Mouse (Mus musculus): ENCODE results near the gene Adam12.
A peak's percentile ranks its signal among the peaks of the same experiment; 100 is the strongest.

The Adam12 gene

DNA sequence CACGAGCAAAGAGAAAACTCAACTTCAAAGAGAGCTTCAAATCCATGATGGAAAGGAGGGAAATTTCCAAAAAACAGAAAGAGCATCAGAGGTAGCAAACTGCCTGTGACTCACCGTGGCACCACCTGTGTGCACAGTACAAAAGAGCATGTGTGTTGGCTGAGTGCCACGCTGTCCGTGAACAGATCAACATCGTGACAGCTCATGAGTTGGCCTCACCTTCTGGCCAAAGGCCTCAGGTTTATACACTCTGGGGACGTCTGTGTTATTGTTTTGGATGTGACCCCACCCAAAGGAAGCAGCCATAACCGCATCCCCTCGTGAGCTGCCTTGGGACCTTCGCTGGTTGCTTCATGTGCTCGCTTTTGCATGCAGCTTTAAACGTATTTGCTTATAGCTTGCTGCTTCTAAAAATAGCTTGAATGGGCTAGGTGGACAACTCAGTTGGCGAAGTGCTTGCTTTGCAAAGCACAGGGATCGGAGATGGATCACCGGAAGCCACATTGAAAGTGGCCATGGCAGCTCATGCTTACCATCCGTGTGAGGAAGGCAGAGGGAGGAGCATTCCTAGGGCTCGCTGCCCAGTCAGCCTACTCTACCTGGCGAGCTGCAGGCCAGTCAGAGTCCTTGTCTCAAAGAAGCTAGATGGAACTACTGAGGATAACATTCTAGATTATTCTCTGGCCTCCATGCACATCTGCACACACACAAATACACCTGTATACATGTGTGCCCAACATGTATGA is 151.8 kb downstream of the Adam12 start:
- no peak for DNase-seq

- DNase-seq: no peak
These were observed 154.3 kb downstream of the Adam12 start for GRCm38 (mm10) chr7:134077684-134078083.

GRCm38 (mm10) chr7:134073011-134073410 is 158.9 kb downstream of the Adam12 start:
- no peak for DNase-seq

DNA sequence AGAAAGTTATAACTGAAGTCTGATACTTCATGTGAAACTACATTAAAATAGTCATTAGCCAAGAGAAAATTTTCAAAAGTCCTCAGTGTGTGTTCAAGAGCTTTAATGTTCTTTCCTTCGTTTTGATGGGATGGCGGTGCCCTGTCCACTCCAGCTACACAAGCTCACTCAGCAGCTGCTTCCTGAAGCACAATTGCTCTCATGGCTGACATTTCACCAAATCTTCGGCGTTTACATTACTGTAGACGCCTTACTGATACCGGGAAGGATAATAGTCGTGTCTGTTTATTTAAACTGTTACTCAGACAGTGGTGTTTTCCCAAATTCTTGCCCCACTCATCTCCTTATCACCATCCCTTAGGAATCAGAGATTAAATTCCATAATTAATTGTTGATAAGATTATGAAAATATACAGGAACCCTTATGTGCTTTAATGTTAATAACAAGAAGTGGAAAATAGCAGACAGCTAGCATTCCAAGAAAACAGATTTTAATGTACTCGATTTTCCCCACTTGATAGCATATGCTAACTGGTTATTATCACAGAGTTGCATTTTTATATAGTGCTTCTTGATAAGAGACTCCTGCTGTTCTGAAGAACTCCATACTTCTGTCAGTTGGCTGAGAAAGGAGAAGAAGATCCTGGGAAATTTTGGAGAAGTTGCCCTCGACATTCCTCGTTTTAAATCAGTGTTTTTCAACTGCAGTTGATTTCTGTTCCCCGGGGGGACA is 160.6 kb downstream of the Adam12 start:
- no peak for DNase-seq

- DNase-seq: no peak
These were observed 169.3 kb downstream of the Adam12 start for GRCm38 (mm10) chr7:134062629-134063028.

- DNase-seq: no peak
These were observed 179.5 kb downstream of the Adam12 start for GRCm38 (mm10) chr7:134052486-134052885.

- DNase-seq: no peak
These were observed 181.6 kb downstream of the Adam12 start for GRCm38 (mm10) chr7:134050371-134050770.

- no peak for DNase-seq
These were observed 185.6 kb downstream of the Adam12 start for GRCm38 (mm10) chr7:134046376-134046775.

DNA sequence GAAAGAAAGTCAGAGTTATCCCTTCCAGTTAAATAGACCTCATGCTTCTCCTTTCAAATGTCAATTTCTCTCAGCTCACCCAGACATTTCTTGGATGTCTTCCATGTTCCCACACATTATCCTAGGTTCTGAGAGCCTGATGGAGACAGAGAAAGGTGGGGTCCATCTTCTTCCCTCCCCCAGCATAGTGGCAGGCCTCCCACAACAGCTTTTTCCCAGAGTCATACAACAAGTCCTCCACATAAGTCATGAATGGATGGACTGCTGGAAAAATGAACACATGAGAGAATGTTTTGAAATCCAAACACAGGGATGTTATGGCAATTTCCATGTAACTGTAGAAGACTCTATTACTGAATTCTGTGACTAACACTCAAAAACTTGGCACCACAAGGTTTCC is 188.4 kb downstream of the Adam12 start:
- DNase-seq: no peak

GRCm38 (mm10) chr7:134042614-134043013 is 189.3 kb downstream of the Adam12 start:
- no peak for DNase-seq

DNA sequence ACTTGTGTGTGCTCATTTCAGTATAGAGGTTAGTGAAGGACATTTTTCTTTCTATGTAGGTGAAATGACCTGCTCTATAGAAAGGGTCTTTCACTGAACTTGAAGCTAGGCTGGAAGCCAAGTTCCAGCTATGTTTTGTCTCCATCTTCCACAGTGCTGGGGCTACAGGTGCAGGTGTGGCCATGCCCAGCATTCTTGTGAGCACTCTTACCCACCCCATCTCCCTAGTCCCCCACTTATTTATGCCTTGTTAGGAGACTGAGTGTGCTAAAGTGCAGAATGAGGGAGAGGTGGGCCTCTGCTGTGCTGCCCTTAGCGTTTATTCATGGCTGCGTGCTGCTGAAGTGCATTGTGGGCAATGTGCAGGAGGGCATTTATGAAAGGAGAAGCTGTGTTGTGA is 198.0 kb downstream of the Adam12 start:
- DNase-seq: no peak

DNA sequence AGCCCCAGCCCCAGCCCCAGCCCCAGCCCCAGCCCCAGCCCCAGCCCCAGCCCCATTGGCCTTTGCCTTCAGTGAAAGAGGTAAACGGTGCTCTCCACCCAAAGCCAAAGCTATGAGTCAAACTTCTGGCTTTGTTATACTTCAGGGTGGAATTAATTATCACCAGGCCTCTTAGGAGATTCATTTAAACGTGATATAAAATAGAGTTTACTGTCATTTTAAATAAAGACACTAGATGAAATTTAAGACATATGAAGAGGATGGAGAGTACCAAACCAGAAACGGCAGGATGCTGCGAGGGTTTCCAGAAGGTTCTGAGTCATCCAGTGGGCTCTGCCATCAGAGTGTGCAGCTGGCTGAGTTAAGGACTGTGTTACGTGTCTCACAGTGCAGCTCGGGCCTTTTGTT is 199.0 kb downstream of the Adam12 start:
- peak; percentile 39 for DNase-seq

- DNase-seq: no peak
These were observed 200.2 kb downstream of the Adam12 start for GRCm38 (mm10) chr7:134031787-134032186.

- DNase-seq: no peak
These were observed 200.7 kb downstream of the Adam12 start for GRCm38 (mm10) chr7:134031256-134031655.

DNA sequence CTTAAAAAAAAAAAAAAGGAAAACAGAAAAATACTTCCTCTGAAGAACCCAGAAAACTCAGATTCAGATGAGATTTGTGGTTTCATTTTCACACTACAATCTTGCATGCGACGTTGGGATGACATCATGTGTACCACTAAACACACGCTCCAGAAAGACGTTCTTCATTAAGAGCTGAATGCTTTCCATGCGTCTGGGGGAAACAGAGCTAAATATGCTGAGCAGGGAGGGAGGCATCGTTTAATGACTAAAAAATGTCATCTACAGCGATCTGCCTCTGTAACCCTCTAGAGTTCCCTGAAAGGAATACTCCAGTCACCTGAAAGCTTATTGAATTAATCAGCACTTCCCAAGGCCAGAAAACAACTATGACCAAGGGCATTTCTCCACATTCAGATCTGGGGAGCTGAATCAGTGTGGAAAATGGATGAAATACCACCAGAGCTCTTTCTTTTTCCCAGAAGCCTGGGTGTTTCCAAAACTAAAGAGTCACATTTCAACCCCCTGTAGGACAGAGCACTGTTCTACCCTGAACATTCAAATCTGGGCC is 203.6 kb downstream of the Adam12 start:
- DNase-seq: no peak

DNA sequence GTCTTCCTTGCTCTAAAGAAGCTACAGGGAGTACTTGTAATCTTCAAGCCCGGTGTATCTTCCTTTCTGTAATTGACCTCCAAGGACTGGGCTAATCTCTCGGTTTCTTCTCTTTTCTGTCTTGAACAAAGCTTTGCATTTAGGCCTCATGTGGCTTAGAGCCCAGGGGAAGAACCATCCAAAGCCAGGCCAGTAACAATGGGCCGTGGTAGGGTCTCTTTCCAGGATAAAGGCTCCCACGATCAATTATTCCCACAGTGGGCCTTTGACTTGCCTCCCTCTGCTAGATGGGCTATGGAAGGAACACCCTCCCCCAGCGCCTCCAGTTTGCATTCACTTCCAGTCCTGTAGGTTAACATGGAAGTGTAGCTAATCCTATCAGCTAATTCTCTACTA is 204.9 kb downstream of the Adam12 start:
- no peak for DNase-seq

- DNase-seq: peak; percentile 57
These were observed 205.5 kb downstream of the Adam12 start for GRCm38 (mm10) chr7:134026200-134027019.

GRCm38 (mm10) chr7:134022157-134022885 is 209.6 kb downstream of the Adam12 start:
- no peak for DNase-seq

DNA sequence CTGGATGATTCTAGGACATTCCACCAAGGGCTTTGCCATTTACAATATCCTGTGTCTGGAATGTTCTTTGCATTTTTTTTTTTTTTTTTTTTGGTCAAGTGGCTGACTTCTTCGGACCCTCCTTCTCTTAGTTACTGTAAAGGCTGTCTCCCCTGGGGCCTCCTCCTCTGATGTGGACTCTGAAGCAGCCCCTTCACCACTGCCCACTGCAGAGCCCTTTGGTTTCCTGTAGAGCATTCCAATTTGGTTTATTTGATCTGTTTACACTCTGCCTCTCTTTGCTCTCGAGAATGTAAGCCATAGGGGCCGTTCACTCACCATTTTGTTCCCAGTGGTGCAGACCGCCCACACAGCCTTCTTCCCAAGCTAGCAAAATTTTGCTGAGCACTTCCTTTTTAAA is 216.7 kb downstream of the Adam12 start:
- DNase-seq: no peak

DNA sequence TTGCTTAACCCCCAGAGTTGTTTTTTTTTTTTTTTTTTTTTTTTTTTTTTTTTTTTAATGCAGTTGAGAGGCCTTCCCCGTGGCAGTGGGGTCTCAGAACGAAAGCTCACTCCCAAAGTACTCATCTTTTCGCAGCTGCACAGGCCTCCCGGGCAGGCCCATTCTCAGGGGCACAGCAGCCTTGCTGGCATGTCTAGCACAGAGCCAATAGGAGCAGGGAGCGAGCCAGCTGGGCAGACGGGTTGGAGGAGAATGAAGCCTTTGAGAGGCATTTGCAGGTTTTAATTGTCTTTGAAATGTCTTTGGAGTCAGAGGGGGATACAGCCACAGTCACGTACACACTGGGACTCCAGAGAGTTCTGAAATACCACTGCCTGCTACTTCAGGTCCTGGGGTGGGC is 217.2 kb downstream of the Adam12 start:
- no peak for DNase-seq

GRCm38 (mm10) chr7:134009157-134009556 is 222.8 kb downstream of the Adam12 start:
- DNase-seq: no peak

GRCm38 (mm10) chr7:134007942-134008361 is 224.0 kb downstream of the Adam12 start:
- no peak for DNase-seq

DNA sequence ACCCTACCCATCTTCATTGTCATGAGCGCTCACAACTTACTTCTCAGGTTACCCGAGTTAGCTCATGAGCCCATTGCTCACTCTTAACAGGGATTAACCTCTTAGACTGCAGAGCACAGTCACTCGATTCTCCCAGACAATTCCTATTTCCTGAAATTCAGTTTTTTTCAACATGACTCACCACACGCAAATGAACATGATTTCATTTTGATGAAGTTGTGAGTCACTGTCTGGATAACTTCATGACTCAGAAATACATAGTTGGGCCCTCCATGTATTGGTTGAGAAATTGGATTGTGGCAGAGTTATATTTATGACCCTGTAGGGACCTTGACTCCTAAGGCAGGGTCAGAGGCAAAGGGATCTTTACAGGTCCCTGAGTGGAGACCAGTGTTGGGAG is 230.4 kb downstream of the Adam12 start:
- no peak for DNase-seq
